Mouse (Mus musculus) embryonic facial prominence, embryonic 13.5 days (tissue): ENCODE data around the gene Rfx4. TPM values are rescaled to one million over a fixed set of nuclear protein-coding genes. Genes with fewer than 3 reads are reported as not detected.

Experiments used
- ATAC-seq: fragments of 200-750 bp; cut with Nextera tagmentation; 2 replicates; pipeline ENCODE4 v1.8.0; 2017; ENCODE audit warnings: low read depth; ENCODE audit not compliant: insufficient number of reproducible peaks, insufficient read depth, low FRiP score, low TSS enrichment
- H3K27ac ChIP-seq: fragments of 300-500 bp; sonication (generic); 2 replicates; pipeline ENCODE4 v1.5.1; 2015; ENCODE audit warnings: moderate library complexity, mild to moderate bottlenecking, inconsistent platforms
- H3K27me3 ChIP-seq: fragments of 300-500 bp; sonication (generic); 2 replicates; pipeline ENCODE4 v1.6.1; 2015; ENCODE audit warnings: mild to moderate bottlenecking, inconsistent platforms
- H3K36me3 ChIP-seq: fragments of 300-500 bp; sonication (generic); 2 replicates; pipeline ENCODE4 v1.6.1; 2015; ENCODE audit warnings: mild to moderate bottlenecking, inconsistent platforms
- H3K4me1 ChIP-seq: fragments of 300-500 bp; sonication (generic); 2 replicates; pipeline ENCODE4 v1.6.1; 2015; ENCODE audit warnings: inconsistent platforms
- H3K4me2 ChIP-seq: fragments of 300-500 bp; sonication (generic); 2 replicates; pipeline ENCODE4 v1.6.1; 2015; ENCODE audit warnings: moderate library complexity, mild to moderate bottlenecking, inconsistent platforms
- H3K4me3 ChIP-seq: fragments of 300-500 bp; sonication (generic); 2 replicates; pipeline ENCODE4 v1.5.1; 2015; ENCODE audit warnings: mild to moderate bottlenecking, inconsistent platforms
- H3K9ac ChIP-seq: fragments of 300-500 bp; sonication (generic); 2 replicates; pipeline ENCODE4 v1.6.1; 2015; ENCODE audit warnings: mild to moderate bottlenecking, inconsistent platforms
- H3K9me3 ChIP-seq: fragments of 300-500 bp; sonication (generic); 2 replicates; pipeline ENCODE4 v1.6.1; 2016; ENCODE audit warnings: inconsistent platforms
- WGBS: fragments of 180-500 bp; shearing (Covaris S2); methylation state at CpG from one replicate; pipeline ENCODE4 v1.1.7; 2015; ENCODE audit warnings: mixed read lengths; 5-methylcytosine and 5-hydroxymethylcytosine counted together
- polyA plus RNA-seq: library from polyadenylated mRNA; unstranded; fragments of >200 nt; fragmentation: Nextera tagmentation; extraction: Ambion mirVana; gene quantifications from 2 replicates; pipeline ENCODE4 v1.2.1, GENCODE M21; 2015

Gene Rfx4
- polyA plus RNA-seq, 1 experiment from 2014 or later: 0.44 TPM

DNA sequence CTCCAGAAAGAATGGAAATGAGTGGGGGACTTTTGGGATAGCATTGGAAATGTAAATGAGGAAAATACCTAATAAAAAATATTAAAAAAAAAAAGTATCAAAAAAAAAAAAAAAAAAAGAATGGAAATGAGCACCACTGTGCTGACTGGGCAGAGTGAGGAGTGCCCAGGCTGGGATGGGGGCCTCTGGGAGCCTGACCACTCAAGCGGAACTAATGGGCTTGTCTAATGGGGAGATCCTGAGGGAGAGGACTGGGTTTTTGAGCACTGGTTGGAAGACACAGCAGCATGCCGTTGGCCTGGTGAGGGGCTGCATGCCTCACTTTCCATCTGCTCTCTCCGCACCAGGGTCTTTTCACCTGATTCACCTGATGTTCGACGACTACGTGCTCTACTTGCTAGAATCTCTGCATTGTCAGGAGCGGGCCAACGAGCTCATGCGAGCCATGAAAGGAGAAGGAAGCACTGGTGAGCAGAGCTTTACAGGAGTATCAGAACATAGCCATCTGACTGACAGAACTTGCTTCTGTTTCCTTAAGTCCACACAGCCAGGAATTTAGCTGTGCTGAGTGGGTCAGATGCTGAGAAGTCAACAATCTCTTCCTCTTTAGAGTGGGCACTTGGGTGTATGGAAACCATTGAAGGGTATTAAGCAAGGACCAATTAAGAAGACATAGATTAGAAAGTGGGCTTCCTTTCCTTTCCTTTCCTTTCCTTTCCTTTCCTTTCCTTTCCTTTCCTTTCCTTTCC, 124.1 kb downstream of the Rfx4 start:
- WGBS: 55% methylated on average over 9 of the region's 9 CpGs

DNA sequence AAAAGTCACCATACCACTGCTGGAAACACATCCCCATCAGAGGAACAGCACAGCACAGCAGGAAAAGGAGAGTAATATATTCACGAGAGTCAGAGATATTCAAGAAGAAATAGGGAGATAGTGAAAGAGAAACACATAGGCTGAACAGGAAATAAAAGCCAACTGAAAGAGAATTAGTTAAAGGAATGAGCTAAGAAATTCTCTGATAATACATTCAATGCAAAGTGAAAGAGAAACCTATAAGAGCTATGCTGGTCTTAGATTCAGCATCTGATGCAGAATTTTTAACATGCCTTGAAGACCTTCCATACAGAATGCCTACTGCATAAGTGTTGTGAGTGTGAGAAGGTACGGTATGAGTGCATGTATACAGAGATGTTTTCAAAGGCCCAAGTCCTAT, 126.7 kb downstream of the Rfx4 start:
- no peak overlapping the region for H3K4me3 ChIP-seq
- no peak overlapping the region for H3K27ac ChIP-seq
- H3K4me1 ChIP-seq: no peaks in the 10 kb centered on the region
- ATAC-seq: no peak
- no peak overlapping the region for H3K4me2 ChIP-seq
- no peaks in the 10 kb centered on the region for H3K9me3 ChIP-seq
- H3K27me3 ChIP-seq: no peaks in the 10 kb centered on the region
- H3K36me3 ChIP-seq: no peaks in the 10 kb centered on the region
- no peak overlapping the region for H3K9ac ChIP-seq
- WGBS: 90% methylated on average over 2 of the region's 2 CpGs

More for the DNA sequence above, 124.1 kb downstream of the Rfx4 start:
- H3K4me2 ChIP-seq: no peak overlapping the region
- H3K9ac ChIP-seq: no peak overlapping the region
- no peaks in the 10 kb centered on the region for H3K9me3 ChIP-seq
- H3K27me3 ChIP-seq: no peaks in the 10 kb centered on the region
- no peak overlapping the region for H3K27ac ChIP-seq
- no peaks in the 10 kb centered on the region for H3K36me3 ChIP-seq
- no peak overlapping the region for H3K4me3 ChIP-seq
- H3K4me1 ChIP-seq: no peaks in the 10 kb centered on the region
- no peak for ATAC-seq

DNA sequence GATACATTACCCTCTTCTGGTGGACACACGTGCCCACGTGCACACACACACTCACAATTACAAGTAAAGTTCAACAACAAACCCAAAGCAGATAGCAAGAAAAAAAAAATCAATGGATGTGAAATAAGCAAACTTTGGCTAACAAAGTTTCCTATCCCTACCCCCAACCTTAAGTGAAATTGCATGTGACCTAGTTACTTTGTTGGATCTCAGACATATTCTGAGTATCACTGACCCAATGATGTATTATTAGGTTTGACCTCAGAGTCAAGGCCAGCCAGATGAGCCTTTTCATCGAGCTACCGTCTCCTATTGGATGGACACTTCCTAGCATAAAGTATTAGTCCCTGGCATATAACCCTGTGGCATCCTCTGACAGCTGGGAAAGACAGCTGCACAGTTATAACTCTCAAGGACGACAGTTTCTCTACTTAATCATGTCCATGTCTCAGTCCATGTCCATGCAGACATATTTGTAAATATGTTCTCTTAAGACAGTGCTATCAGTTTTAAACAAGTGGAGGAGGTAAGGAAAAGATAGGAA, 129.6 kb downstream of the Rfx4 start:
- Histone ChIP-seq H3K27me3 (no peaks in the 10 kb centered on the region), H3K4me3 (no peak overlapping the region), H3K4me1 (0 out of 2 replicates have a peak, but pooled peaks cover 9% of the 10 kb centered on the region), H3K27ac (no peak overlapping the region), H3K9me3 (no peaks in the 10 kb centered on the region), H3K36me3 (no peaks in the 10 kb centered on the region), H3K9ac (no peak overlapping the region), H3K4me2 (no peak overlapping the region)
- no peak for ATAC-seq
- WGBS: 73% methylated on average over 5 of the region's 5 CpGs

DNA sequence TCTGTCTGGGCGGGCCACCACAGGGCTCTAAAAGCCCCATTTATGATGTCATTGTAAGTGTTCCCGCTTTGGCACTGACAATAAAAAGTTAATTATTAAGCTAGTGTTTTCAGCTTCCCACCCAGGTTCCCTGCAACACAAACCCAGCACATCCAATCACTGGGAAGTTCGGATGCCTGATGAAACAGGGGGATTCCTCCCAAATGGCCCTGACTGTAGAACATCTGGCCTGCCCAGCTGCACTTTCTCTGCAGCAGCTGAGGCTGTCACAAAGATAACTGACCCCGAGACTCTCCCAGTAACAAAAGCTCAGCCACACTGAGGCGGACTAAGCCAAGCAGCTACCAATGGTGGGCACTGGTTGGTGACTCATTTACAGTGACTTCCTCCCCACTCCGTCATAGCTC, 130.4 kb downstream of the Rfx4 start:
- 47% methylated on average over 6 of the region's 6 CpGs for WGBS
- Histone ChIP-seq H3K27me3 (no peaks in the 10 kb centered on the region), H3K9ac (no peak overlapping the region), H3K36me3 (no peaks in the 10 kb centered on the region), H3K9me3 (no peaks in the 10 kb centered on the region), H3K4me1 (0 out of 2 replicates have a peak, but pooled peaks cover 9% of the 10 kb centered on the region), H3K27ac (no peak overlapping the region), H3K4me2 (no peak overlapping the region), H3K4me3 (no peak overlapping the region)
- ATAC-seq: no peak

DNA sequence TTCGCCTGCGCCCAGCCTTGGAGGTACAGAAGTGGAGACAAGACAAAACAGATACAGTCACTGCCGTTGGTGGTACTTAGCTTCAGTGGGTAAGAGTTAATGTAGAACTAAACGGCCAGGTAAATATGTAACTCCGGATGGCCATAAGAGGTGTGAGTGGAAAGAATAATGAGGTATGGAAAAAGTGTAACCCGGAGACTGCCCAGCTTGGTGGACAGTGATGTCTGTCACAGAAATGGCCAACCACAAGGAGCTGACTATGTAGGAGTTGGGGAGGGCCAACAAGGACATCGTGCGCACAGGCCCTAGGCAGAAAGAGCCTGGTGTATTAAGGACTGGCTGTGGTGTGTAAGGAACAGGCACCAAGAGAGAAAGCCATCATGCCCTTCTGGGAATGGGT, 130.9 kb downstream of the Rfx4 start:
- no peaks in the 10 kb centered on the region for H3K36me3 ChIP-seq
- no peaks in the 10 kb centered on the region for H3K27me3 ChIP-seq
- H3K4me1 ChIP-seq: 0 out of 2 replicates have a peak, but pooled peaks cover 9% of the 10 kb centered on the region
- H3K4me3 ChIP-seq: no peak overlapping the region
- 91% methylated on average over 8 of the region's 8 CpGs for WGBS
- ATAC-seq: no peak
- H3K4me2 ChIP-seq: no peak overlapping the region
- H3K9ac ChIP-seq: no peak overlapping the region
- no peaks in the 10 kb centered on the region for H3K9me3 ChIP-seq
- no peak overlapping the region for H3K27ac ChIP-seq

DNA sequence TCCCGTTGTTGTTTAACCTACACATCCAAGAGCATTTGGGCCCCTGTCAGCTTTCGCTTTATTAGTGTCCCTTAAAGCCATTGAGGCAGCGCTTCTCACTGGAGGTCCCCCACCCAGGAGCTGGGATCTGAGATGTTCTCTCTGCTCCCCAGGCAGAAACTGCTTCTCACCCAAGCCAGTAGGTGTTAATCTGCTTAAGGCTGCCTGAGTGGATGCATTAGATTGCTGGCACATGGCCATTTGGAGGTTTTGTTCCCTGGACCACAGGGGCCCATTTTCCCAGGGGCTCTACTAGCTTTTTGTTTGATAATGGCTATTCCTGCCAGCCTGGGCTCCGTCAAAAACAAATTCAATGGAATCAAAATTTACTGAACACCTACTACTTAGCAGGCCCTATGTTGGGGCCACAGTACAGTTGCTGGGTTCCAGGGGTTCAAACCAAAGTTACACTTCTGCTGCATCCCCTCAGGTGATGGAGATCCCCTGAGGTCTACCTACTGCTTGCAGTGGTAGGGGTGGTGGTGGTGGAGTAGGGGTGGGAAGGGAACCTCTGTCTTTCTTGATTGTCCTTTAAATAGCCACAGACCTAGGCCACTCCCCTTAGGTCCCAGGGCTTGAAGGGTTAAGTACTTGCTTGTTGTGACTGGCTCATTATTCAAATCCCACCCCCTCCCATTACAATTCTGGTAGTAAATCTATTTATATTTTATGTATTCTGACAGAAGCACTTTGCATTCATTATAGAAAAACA, 133.4 kb downstream of the Rfx4 start:
- no peak overlapping the region for H3K9ac ChIP-seq
- H3K27me3 ChIP-seq: no peaks in the 10 kb centered on the region
- ATAC-seq: no peak
- 59% methylated on average over 4 of the region's 4 CpGs for WGBS
- H3K4me1 ChIP-seq: 0 out of 2 replicates have a peak, but pooled peaks cover 9% of the 10 kb centered on the region
- H3K27ac ChIP-seq: no peak overlapping the region
- no peak overlapping the region for H3K4me3 ChIP-seq
- H3K36me3 ChIP-seq: no peaks in the 10 kb centered on the region
- H3K9me3 ChIP-seq: no peaks in the 10 kb centered on the region
- no peak overlapping the region for H3K4me2 ChIP-seq

DNA sequence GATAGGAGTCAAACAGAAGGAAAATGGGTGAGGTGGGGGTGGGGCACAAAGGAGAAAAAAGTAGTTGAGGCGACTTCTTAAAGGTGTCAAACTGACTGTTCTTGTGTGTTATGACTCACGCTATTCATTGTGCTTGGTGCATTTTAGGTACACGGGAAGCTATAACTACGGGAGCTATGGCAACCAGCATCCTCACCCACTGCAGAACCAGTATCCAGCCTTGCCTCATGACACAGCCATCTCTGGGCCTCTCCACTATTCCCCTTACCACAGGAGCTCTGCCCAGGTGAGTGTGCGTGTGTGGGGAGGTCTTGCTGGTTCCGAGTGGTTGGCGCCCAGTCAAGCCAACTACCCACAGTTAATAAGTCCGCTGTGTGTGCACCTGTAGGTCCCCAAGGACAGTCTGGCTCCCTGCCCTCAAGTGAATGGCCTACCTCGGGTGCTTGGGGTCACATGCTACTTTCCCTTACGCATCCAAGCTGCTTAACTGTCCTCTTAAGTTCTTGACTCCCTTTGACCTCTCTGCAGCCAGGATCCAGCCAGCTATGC, 140.0 kb downstream of the Rfx4 start:
- H3K27ac ChIP-seq: no peak overlapping the region
- H3K27me3 ChIP-seq: no peaks in the 10 kb centered on the region
- no peaks in the 10 kb centered on the region for H3K36me3 ChIP-seq
- H3K9ac ChIP-seq: no peak overlapping the region
- WGBS: 88% methylated on average over 10 of the region's 10 CpGs
- H3K4me2 ChIP-seq: no peak overlapping the region
- no peak for ATAC-seq
- H3K4me1 ChIP-seq: peaks cover 14% of the 10 kb centered on the region
- no peaks in the 10 kb centered on the region for H3K9me3 ChIP-seq
- no peak overlapping the region for H3K4me3 ChIP-seq

DNA sequence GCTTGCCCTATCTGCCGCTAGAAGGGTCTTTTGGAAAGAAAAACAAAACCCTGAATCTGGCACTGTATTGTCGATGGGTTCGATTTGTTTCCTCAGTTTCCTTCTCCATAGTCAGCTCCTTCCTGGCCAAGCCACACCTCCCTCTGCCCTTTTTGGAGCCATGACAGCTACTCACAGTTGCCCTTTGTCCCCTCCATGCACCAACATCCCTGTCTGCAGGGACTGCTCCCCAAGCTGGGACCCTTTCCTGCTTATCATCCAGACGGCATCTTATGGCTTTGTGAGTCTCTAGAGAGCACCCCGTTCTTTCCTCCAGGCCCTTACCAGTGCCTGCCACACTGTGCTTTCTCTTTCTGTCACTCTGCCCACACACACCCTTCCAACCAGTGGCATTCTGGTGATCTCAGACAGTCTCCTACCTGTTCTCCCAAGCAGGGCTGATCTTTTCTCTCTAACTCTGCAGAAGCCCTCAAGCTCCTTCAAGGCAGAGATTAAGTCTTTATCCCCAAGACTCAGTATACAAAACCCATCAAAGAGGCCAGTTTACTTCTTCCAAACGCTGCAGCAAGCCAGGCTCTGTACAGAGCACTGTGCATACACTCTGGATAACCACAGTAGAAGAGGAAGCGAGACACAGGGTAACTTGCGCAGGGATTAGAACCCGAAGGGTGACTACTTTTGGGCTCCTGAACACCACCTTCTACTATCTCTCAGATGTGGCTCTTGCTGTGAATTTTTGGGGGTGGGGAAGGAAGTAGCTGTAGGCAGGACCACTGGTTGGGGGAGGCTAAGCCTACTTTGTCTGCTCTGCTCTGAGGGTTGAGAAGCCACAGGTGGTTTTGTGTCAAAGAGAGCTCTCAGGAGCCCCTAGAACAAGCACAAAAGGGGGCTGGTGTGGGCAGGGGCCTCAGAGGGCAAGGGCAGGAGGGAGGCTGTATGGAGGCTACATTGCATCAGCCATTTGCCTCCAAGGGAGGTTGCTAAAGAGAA, 141.4 kb downstream of the Rfx4 start:
- H3K27me3 ChIP-seq: no peaks in the 10 kb centered on the region
- no peak overlapping the region for H3K4me2 ChIP-seq
- H3K9me3 ChIP-seq: no peaks in the 10 kb centered on the region
- H3K36me3 ChIP-seq: no peaks in the 10 kb centered on the region
- H3K27ac ChIP-seq: no peak overlapping the region
- whole genome bisulfite sequencing: 54% methylated on average over 9 of the region's 9 CpGs
- peaks cover 14% of the 10 kb centered on the region for H3K4me1 ChIP-seq
- H3K4me3 ChIP-seq: no peak overlapping the region
- H3K9ac ChIP-seq: no peak overlapping the region
- no peak for ATAC-seq

DNA sequence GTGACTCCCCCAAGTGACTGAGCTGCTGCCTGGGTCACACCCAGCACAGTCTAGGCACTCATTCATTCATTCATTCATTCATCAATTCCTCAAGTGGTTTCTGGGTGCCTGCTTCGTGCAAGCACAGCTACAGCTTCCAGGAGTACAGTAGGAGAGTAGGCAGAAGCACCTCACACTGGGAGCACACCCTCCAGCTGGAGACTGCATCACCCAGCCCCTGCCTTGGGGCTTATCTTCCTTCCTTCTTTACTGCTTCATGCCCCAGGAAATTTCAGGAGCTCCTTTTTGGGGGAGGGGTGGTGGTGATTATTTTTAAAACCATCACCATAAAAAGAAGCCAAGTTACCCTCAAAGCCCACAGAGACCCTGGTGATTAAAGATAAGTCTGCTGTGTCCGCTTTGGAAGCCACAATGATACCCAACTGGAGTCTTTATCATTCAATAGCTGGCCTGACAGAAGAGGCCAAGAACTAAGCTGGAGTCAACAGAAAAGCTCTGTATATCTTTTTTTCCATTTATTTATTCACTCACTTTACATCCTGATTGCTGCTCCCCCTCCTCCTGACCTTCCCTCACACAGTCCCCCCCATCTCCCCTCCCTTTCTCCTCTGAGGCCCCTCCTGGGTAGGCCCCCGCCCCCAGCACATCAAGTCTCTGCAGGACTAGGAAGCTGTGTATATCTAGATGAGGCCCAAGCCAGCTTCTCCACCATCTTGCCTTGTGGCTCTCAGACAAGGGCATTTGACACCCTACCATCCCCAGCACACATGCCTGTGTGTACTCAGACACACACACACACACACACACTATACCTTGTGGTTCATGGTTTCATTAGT, 142.5 kb downstream of the Rfx4 start:
- 60% methylated on average over 3 of the region's 3 CpGs for WGBS
- Histone ChIP-seq H3K27ac (no peak overlapping the region), H3K27me3 (no peaks in the 10 kb centered on the region), H3K9me3 (no peaks in the 10 kb centered on the region), H3K9ac (no peak overlapping the region), H3K4me3 (no peak overlapping the region), H3K36me3 (no peaks in the 10 kb centered on the region), H3K4me1 (peaks cover 19% of the 10 kb centered on the region), H3K4me2 (no peak overlapping the region)
- no peak for ATAC-seq

DNA sequence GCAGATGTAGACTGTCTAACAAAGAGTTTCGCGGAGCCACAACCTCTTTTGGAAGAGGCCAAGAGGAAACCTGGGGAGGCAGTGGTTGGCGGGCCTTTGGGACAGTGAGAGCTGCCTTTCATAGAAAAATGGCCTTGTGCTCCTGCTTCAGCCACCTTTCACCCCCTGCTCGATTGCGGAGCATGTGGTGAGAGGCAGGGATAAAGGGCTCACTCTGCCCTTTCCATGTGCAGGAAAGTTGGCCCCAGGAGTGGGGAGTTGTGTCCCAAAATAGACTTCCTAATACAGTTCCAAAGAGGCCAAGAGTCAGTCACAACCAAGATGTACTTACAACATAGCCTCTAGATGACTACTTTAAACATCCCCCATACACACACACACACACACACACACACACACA, 145.8 kb downstream of the Rfx4 start:
- no peak overlapping the region for H3K4me2 ChIP-seq
- no peak overlapping the region for H3K4me3 ChIP-seq
- no peak overlapping the region for H3K27ac ChIP-seq
- H3K27me3 ChIP-seq: no peaks in the 10 kb centered on the region
- peaks cover 29% of the 10 kb centered on the region for H3K4me1 ChIP-seq
- ATAC-seq: no peak
- 67% methylated on average over 5 of the region's 5 CpGs for WGBS
- no peak overlapping the region for H3K9ac ChIP-seq
- no peaks in the 10 kb centered on the region for H3K36me3 ChIP-seq
- H3K9me3 ChIP-seq: no peaks in the 10 kb centered on the region
